Mouse (Mus musculus) heart, embryonic 13.5 days (tissue): Measurements from ENCODE around the gene Fam166b. TPM values are rescaled to one million over a fixed set of nuclear protein-coding genes. Genes with fewer than 3 reads are reported as not detected.

Source experiments
- polyA plus RNA-seq: library from polyadenylated mRNA; unstranded; fragments of >200 nt; fragmentation: Nextera tagmentation; extraction: Ambion mirVana; gene quantifications from 2 replicates; pipeline ENCODE4 v1.2.1, GENCODE M21; 2015

Gene Fam166b
- polyA plus RNA-seq, 1 experiment from 2014 or later, result 0.11 TPM

Other genes with a start within 250 kb of the Fam166b start
- 0.08 and 0.15 TPM in 2 replicates for gene Atp8b5, start 162.0 kb downstream of the Fam166b start, polyA plus RNA-seq
- 9.9 and 13.9 TPM in 2 replicates for gene Rusc2, start 47.2 kb downstream of the Fam166b start, polyA plus RNA-seq
- 3.8 and 4.0 TPM in 2 replicates for gene Tesk1, start 12.8 kb upstream of the Fam166b start, polyA plus RNA-seq
- gene Cd72, start 25.5 kb upstream of the Fam166b start, polyA plus RNA-seq, result 1.9 and 2.6 TPM in 2 replicates
- not detected in 2 replicates for gene Sit1, start 54.6 kb upstream of the Fam166b start, polyA plus RNA-seq
- 70.9 and 77.6 TPM in 2 replicates for gene Ccdc107, start 63.8 kb upstream of the Fam166b start, polyA plus RNA-seq
- 32.0 and 40.3 TPM in 2 replicates for gene Arhgef39, start 70.6 kb upstream of the Fam166b start, polyA plus RNA-seq
- gene Car9, start 77.8 kb upstream of the Fam166b start, polyA plus RNA-seq, result 1.8 and 2.0 TPM in 2 replicates
- gene Tpm2, start 94.6 kb upstream of the Fam166b start, polyA plus RNA-seq, result 143 and 157 TPM in 2 replicates
- 57.8 and 59.1 TPM in 2 replicates for gene Creb3, start 133.2 kb upstream of the Fam166b start, polyA plus RNA-seq
- 76.9 and 78.1 TPM in 2 replicates for gene Tln1, start 133.6 kb upstream of the Fam166b start, polyA plus RNA-seq
- 20.6 and 21.4 TPM in 2 replicates for gene Rgp1, start 149.6 kb upstream of the Fam166b start, polyA plus RNA-seq
- 20.3 and 22.4 TPM in 2 replicates for gene Gba2, start 149.7 kb upstream of the Fam166b start, polyA plus RNA-seq
- 0.62 and 2.1 TPM in 2 replicates for gene Msmp, start 155.4 kb upstream of the Fam166b start, polyA plus RNA-seq
- gene Npr2, start 202.8 kb upstream of the Fam166b start, polyA plus RNA-seq, result 7.2 and 7.7 TPM in 2 replicates
- 0.59 and 0.92 TPM in 2 replicates for gene Spag8, start 224.5 kb upstream of the Fam166b start, polyA plus RNA-seq
- 131 and 166 TPM in 2 replicates for gene Hint2, start 227.3 kb upstream of the Fam166b start, polyA plus RNA-seq
- 4.0 and 4.8 TPM in 2 replicates for gene Tmem8b, start 239.8 kb upstream of the Fam166b start, polyA plus RNA-seq
- 2.6 and 2.9 TPM in 2 replicates for gene Fam221b, start 240.0 kb upstream of the Fam166b start, polyA plus RNA-seq